Mouse (Mus musculus) forebrain, embryonic 16.5 days (tissue): Measurements from ENCODE around the gene Kcnq1. TPM values are rescaled to one million over a fixed set of nuclear protein-coding genes. Genes with fewer than 3 reads are reported as not detected.

Source experiments
- ATAC-seq: fragments of 200-750 bp; cut with Nextera tagmentation; 2 replicates; pipeline ENCODE4 v1.8.0; 2017; ENCODE audit warnings: mild to moderate bottlenecking, moderate library complexity
- H3K27ac ChIP-seq: fragments of 300-500 bp; sonication (generic); 2 replicates; pipeline ENCODE4 v1.5.1; 2014; ENCODE audit warnings: low read length, control low read depth
- H3K27me3 ChIP-seq: fragments of 300-500 bp; sonication (generic); replicated peaks from 2 replicates; pipeline ENCODE4 v1.6.1; 2014; ENCODE audit warnings: low read length; ENCODE audit not compliant: control insufficient read depth, insufficient read depth
- H3K36me3 ChIP-seq: fragments of 300-500 bp; sonication (generic); 2 replicates; pipeline ENCODE4 v1.6.1; 2014; ENCODE audit not compliant: control insufficient read depth, insufficient read depth
- H3K4me1 ChIP-seq: fragments of 300-500 bp; sonication (generic); replicated peaks from 2 replicates; pipeline ENCODE4 v1.6.1; 2014; ENCODE audit warnings: low read length; ENCODE audit not compliant: control insufficient read depth, insufficient read depth
- H3K4me2 ChIP-seq: fragments of 300-500 bp; sonication (generic); 2 replicates; pipeline ENCODE4 v1.6.1; 2014; ENCODE audit warnings: mild to moderate bottlenecking, low read length, control low read depth
- H3K4me3 ChIP-seq: fragments of 300-500 bp; sonication (generic); replicated peaks from 2 replicates; pipeline ENCODE4 v1.5.1; 2014; ENCODE audit warnings: mild to moderate bottlenecking, low read length, control low read depth
- H3K9ac ChIP-seq: fragments of 300-500 bp; sonication (generic); replicated peaks from 2 replicates; pipeline ENCODE4 v1.6.1; 2014; ENCODE audit warnings: low read depth, low read length, control low read depth
- H3K9me3 ChIP-seq: fragments of 300-500 bp; sonication (generic); 2 replicates; pipeline ENCODE4 v1.6.1; 2016; ENCODE audit warnings: low read length; ENCODE audit not compliant: control insufficient read depth
- WGBS: fragments of 180-500 bp; shearing (Covaris S2); extraction: QIAGEN DNeasy Blood & Tissue Kit; methylation state at CpG from one replicate; pipeline ENCODE4 v1.1.7; 2014; 5-methylcytosine and 5-hydroxymethylcytosine counted together
- polyA plus RNA-seq: library from polyadenylated mRNA; unstranded; fragments of >200 nt; fragmentation: Nextera tagmentation; extraction: Ambion mirVana; gene quantifications from 2 replicates; pipeline ENCODE4 v1.2.1, GENCODE M21; 2015

The Kcnq1 gene
- polyA plus RNA-seq, 1 experiment from 2014 or later, result 1.1 TPM

GRCm38 (mm10) chr7:143380466-143381073 is 274.4 kb downstream of the Kcnq1 start:
- Histone ChIP-seq H3K9me3 (no peaks in the 10 kb centered on the region), H3K4me2 (no peak overlapping the region), H3K9ac (no peak overlapping the region), H3K4me1 (no peaks in the 10 kb centered on the region; the same call in 1 of the 2 replicates), H3K4me3 (no peak overlapping the region), H3K27me3 (peaks cover 68% of the 10 kb centered on the region), H3K27ac (no peak overlapping the region), H3K36me3 (no peaks in the 10 kb centered on the region)
- ATAC-seq, result no peak
- WGBS, result 71% methylated on average over 20 of the region's 20 CpGs

DNA sequence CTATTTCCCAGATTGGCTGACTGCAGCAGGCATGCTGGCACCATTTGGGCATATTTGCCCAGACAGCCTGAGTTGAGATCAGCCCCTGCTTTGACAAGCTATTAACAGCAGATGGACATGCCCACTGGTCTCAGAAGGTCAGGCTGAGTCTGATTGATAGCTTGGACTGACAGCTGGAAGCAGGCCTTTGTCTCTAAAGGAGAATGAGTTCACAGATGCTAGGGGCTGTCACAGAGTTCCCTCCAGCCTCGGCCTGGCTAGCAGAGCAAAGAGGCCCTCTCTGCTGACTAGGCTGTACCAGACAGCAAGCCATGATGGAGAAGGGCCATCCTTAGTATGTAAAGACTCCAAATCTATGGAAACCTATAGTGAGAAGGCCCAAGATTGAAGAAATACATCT is 280.5 kb downstream of the Kcnq1 start:
- Histone ChIP-seq H3K4me3 (no peak overlapping the region), H3K27me3 (peaks cover 29% of the 10 kb centered on the region), H3K36me3 (no peaks in the 10 kb centered on the region), H3K9me3 (no peaks in the 10 kb centered on the region), H3K27ac (no peak overlapping the region), H3K9ac (no peak overlapping the region), H3K4me2 (no peak overlapping the region), H3K4me1 (peaks cover 23% of the 10 kb centered on the region)
- WGBS, result 9% methylated on average over 1 of the region's 1 CpGs
- no peak for ATAC-seq

- Histone ChIP-seq H3K9me3 (no peaks in the 10 kb centered on the region; the same call in 1 of the 2 replicates), H3K4me1 (peaks cover 23% of the 10 kb centered on the region), H3K9ac (no peak overlapping the region), H3K4me2 (peak overlapping the region; percentile 5; the same call in 1 of the 2 replicates), H3K27me3 (peaks cover 8% of the 10 kb centered on the region), H3K27ac (peak overlapping the region; percentile 18; the same call in 1 of the 2 replicates), H3K36me3 (no peaks in the 10 kb centered on the region), H3K4me3 (no peak overlapping the region)
- ATAC-seq, result peak; percentile 77
- 9% methylated on average over 27 of the region's 27 CpGs for WGBS
These were observed 282.9 kb downstream of the Kcnq1 start for GRCm38 (mm10) chr7:143388783-143389695.

DNA sequence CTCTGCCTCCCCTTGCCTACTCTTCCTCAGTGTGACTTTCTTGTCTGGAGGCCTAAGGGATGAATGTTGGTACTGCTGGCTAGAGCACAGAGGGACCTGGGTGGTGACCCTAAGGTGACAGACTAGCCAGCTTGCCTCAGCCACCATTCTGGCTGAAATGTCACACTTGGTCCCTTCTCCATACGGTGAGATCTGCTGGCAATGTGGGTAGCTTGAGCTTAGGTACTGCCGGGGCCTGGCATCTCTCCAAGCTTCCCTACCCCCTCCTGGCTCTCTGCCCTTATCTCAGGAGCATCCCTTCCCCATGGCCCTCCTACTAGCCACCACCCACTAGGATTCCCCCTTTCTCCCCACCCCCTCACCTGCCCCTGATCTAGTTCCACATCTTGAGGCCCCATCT is 283.7 kb downstream of the Kcnq1 start:
- Histone ChIP-seq H3K36me3 (no peaks in the 10 kb centered on the region), H3K9me3 (no peaks in the 10 kb centered on the region; the same call in 1 of the 2 replicates), H3K9ac (no peak overlapping the region), H3K4me3 (no peak overlapping the region), H3K4me1 (peaks cover 23% of the 10 kb centered on the region), H3K4me2 (no peak overlapping the region), H3K27ac (no peak overlapping the region), H3K27me3 (peaks cover 5% of the 10 kb centered on the region; the same call in 1 of the 2 replicates)
- WGBS, result 26% methylated on average over 2 of the region's 2 CpGs
- ATAC-seq, result peak; percentile 14; the same call in 1 of the 2 replicates

- peaks cover 23% of the 10 kb centered on the region for H3K4me1 ChIP-seq
- no peak overlapping the region for H3K27ac ChIP-seq
- no peak overlapping the region for H3K9ac ChIP-seq
- no peak overlapping the region for H3K4me2 ChIP-seq
- ATAC-seq, result no peak
- no peaks in the 10 kb centered on the region; the same call in 1 of the 2 replicates for H3K9me3 ChIP-seq
- peaks cover 5% of the 10 kb centered on the region; the same call in 1 of the 2 replicates for H3K27me3 ChIP-seq
- H3K4me3 ChIP-seq, result no peak overlapping the region
- no peaks in the 10 kb centered on the region for H3K36me3 ChIP-seq
- 68% methylated on average over 12 of the region's 12 CpGs for WGBS
These were observed 284.3 kb downstream of the Kcnq1 start for GRCm38 (mm10) chr7:143390277-143390948.

DNA sequence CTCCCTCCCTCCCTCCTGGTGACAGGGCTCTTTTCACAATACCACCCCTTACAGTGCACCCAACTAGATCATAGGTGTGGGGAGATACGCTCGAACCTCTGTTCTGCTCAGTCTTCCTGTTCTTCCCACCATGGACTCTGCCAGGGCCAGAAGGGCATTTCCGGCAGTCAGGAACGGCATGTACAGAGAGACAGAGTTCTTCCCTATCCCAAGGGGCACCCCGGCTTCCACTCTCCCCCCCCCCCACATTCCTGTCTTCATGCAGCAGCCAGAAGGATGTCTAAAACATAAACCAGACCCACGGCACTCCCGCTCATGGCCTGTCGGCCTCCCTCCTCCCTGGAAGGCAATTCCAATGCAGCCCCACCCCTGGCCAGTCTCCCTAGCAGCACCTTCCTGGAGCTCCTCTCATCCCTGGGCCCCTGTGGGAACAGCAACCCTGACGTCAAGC is 289.0 kb downstream of the Kcnq1 start:
- no peak overlapping the region for H3K9ac ChIP-seq
- H3K27me3 ChIP-seq, result peaks cover 9% of the 10 kb centered on the region; the same call in 1 of the 2 replicates
- peaks cover 5% of the 10 kb centered on the region for H3K4me1 ChIP-seq
- no peak overlapping the region for H3K4me3 ChIP-seq
- no peaks in the 10 kb centered on the region; the same call in 1 of the 2 replicates for H3K9me3 ChIP-seq
- no peak overlapping the region for H3K4me2 ChIP-seq
- no peak overlapping the region for H3K27ac ChIP-seq
- 79% methylated on average over 9 of the region's 9 CpGs for WGBS
- no peak for ATAC-seq
- H3K36me3 ChIP-seq, result no peaks in the 10 kb centered on the region

DNA sequence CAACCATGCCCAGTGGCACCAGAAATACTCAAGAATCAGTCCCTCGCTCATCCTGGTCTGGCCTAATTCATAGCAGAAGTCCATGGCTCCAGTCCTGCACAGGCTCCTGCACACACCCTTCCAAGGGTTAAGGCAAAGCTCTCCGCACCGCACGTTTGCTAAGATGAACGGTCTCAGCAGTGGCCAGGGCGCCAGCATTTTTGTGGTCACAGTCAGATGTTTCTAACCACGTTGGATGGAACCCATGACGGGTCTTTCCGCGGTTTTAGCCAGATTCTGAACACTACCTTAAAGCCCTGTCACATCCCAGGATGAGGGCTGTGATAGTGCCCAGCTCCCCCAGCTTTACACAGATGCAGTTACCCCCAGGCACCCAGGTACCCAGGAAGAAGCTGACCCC is 293.6 kb downstream of the Kcnq1 start:
- WGBS, result 90% methylated on average over 10 of the region's 10 CpGs
- ATAC-seq, result no peak
- Histone ChIP-seq H3K4me3 (no peak overlapping the region), H3K4me1 (no peaks in the 10 kb centered on the region), H3K9ac (no peak overlapping the region), H3K27ac (no peak overlapping the region), H3K9me3 (0 out of 2 replicates have a peak, but pooled peaks cover 2% of the 10 kb centered on the region), H3K27me3 (peaks cover 5% of the 10 kb centered on the region; the same call in 1 of the 2 replicates), H3K36me3 (no peaks in the 10 kb centered on the region), H3K4me2 (no peak overlapping the region)

DNA sequence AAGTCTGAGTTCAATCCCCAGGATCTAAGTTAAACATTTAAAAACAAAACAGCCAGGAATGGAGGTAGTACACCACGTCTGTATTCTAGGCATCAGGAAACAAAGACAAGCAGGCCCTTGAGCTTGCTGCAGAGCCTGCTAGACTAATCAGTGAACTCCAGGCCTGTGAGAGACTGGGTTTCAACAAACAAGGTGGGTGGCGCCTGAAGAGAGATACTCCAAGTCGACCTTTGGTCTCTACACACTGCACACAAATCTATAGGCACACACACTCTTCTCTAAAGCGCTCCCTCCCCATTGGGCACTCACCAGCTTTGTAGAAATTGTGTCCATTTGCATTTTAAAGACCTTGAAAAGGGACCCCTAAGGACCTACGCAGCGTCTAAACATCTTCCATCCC is 294.4 kb downstream of the Kcnq1 start:
- Histone ChIP-seq H3K4me2 (no peak overlapping the region), H3K9ac (no peak overlapping the region), H3K36me3 (no peaks in the 10 kb centered on the region), H3K9me3 (0 out of 2 replicates have a peak, but pooled peaks cover 2% of the 10 kb centered on the region), H3K4me3 (no peak overlapping the region), H3K27me3 (peaks cover 8% of the 10 kb centered on the region; the same call in 1 of the 2 replicates), H3K27ac (no peak overlapping the region), H3K4me1 (no peaks in the 10 kb centered on the region)
- no peak for ATAC-seq
- WGBS, result 21% methylated on average over 6 of the region's 6 CpGs
